Mouse (Mus musculus) brown adipose tissue, adult 24 weeks (tissue): ENCODE results near the gene Prpf6. TPM values are rescaled to one million over a fixed set of nuclear protein-coding genes. Genes with fewer than 3 reads are reported as not detected.

Experiments used
- H3K27ac ChIP-seq: fragments of 200-500 bp; replicated peaks from 2 replicates; pipeline ENCODE4 v1.5.1; 2012; ENCODE audit warnings: low read depth, mild to moderate bottlenecking, low read length
- H3K4me1 ChIP-seq: fragments of 200-500 bp; 2 replicates; pipeline ENCODE4 v1.6.1; 2012; ENCODE audit warnings: low read length, mixed read lengths; ENCODE audit not compliant: control insufficient read depth, insufficient read depth, insufficient read length
- H3K4me3 ChIP-seq: fragments of 200-500 bp; 2 replicates; pipeline ENCODE4 v1.5.1; 2012; ENCODE audit warnings: low read depth, mild to moderate bottlenecking, low read length, moderate library complexity; ENCODE audit not compliant: insufficient read depth
- polyA plus RNA-seq: library from polyadenylated mRNA; stranded (reverse); fragments of >200 nt; gene quantifications from 2 replicates; pipeline ENCODE4 v1.2.4, GENCODE M21; 2012; ENCODE audit not compliant: missing spikeins, insufficient read depth, insufficient read length

Prpf6 gene
- polyA plus RNA-seq, 1 experiment, result 23.7 TPM

DNA sequence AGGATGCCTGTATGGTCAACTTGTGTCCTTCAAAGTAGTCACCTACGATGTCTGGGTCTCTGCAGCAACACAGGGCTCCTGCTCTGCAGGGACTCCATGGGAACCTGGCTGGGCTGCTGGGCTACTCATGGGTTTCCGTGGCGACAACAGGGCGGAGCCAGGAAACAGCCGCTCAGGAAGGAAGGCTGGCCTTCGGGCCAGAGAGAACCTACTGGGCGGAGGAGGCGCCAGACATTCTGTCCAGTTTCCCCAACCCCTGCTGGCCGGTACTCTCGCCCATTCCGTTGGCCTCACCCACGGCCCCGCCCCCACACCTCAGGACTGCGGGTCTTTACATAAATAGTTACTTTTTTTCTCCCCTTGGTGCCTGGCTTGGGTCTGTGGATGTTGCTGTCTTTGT lies 83.8 kb downstream of the Prpf6 start:
- Histone ChIP-seq H3K27ac (peak overlapping the region; percentile 99), H3K4me3 (peak overlapping the region; percentile 54)

DNA sequence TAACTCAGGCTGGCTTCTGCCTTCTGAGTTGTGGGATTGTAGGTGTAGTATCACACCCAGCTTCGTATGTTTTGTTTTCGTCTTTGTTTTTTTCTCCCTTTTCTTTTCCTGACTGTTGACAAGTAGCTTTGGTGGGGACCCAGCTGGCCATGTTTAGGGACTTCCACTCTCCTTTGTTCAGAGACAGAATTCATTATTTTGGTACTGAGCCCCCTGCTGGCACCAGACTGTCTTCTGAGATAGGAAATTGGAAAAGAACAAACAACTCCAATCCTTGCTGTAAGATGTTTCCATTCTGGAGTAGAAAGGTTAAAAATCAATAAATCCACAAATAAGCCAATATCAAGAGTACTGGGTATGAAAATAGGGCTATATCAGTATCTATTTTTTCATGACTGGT lies 84.8 kb downstream of the Prpf6 start:
- peak overlapping the region; percentile 31; the same call in 1 of the 2 replicates for H3K4me3 ChIP-seq
- H3K4me1 ChIP-seq, result peaks cover 36% of the 10 kb centered on the region
- H3K27ac ChIP-seq, result peak overlapping the region; percentile 99

More for the DNA sequence above, 83.8 kb downstream of the Prpf6 start:
- peaks cover 31% of the 10 kb centered on the region for H3K4me1 ChIP-seq

DNA sequence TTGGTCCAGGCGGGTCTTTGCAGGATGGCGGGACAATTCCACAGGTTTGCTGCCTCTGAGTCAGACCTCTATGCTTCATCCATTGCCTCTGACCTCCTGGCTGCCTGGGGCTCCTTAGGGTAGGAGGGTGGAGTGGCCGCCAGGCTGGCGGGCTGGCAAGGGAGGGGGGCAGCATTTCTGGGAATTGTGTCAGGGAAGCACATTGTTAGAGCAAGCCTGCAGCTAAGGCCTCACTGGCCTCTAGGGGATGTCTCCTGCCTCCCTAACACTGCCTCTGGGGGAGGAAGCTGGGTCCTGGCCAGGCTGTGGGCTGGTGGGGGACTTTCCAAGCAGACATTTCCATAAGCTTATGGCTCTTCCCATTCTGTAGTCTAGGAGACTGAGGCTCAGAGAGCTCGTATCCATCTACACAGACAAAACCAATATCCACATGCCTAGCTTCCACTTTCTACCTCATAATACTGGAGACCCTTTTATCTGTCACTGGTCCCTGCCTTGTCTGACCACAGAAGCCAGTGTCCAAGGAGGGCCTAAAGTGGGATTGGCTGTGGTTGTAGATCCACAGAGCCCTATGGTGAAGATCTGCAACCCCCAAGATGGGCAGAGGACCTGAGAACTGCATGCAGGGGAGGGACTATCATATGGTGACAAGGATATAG lies 85.6 kb downstream of the Prpf6 start:
- H3K27ac ChIP-seq, result peak overlapping the region; percentile 99
- peak overlapping the region; percentile 31 for H3K4me3 ChIP-seq
- peaks cover 36% of the 10 kb centered on the region for H3K4me1 ChIP-seq

DNA sequence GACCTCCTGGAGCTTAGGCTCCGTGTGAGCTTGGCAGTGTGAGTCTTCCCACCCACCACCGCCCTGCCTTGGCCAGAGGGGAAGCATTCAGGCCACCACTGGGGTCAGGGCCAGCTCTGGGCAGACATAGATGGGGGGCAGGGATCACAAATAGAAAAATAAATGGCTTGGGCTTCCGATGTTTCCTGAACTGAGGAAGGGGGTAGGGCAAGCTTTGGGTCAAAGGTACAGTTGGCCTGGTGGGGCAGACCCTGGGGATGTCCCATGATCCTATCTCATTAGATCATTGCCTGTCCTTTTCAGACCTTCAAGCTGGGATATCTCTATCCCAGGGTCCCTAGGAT lies 86.1 kb downstream of the Prpf6 start:
- peaks cover 33% of the 10 kb centered on the region for H3K4me1 ChIP-seq
- peak overlapping the region; percentile 99 for H3K27ac ChIP-seq
- H3K4me3 ChIP-seq, result peak overlapping the region; percentile 16; the same call in 1 of the 2 replicates

DNA sequence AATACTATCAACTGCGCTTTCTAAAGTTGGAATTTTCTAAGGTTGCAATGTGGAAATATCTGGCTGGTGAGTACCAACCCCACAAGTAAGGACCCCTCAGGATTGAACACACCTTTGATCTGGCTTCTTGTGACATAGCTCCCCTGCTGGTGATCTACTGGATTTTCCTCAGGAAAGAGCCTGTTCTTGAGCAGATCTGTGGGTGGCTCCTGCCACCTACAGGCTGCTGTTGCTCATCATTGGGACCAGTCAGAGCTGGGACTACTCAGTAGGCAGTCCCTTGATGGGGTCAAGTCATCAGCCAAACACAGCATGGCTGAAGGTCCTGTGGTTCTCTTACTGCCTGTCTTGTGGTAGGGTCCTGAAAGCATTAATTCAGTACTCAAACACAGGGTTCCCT lies 87.1 kb downstream of the Prpf6 start:
- H3K4me3 ChIP-seq, result no peak overlapping the region
- H3K4me1 ChIP-seq, result peaks cover 25% of the 10 kb centered on the region
- H3K27ac ChIP-seq, result peak overlapping the region; percentile 99

DNA sequence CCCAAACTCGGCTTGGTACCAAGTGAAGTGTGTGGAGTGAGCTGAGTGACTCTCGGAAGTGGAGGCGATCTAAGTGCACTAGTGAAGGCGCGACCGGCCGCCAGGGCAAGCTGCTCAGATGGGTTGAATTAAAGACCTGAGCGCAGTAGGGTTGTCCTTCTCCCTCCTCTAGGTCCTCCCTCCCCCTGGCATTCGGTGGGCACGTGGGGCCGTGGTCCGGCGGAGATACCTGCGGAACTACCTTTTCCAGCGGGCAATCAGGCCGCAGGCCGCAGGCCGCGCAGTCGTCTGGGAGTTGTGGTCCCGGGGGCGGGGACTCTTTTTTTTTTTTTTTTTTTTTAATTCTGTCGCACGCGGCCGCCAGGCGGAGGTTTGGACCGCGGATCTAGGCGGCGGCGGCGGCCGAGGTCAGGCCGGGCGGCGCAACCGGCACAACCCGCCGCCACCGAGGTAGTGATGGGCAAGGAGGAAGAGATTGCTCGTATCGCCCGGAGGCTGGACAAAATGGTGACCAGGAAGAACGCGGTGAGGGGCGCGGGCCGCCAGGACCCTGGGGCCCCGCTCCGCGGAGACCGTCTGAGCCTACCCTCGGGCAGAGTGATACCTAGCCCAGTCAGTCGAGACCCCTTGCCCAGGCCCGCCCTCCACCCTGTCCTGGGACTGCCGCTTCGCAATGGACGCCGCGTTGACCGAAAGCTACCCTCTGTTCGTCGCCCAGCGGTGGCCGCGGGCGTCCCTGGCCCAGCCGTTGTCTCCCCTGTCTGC lies 88.5 kb downstream of the Prpf6 start, which contains the start of gene Tcea2:
Tcea2 (plus strand) TSS at position 360 of the 765 bp plus-strand sequence.
- peak within 1 kb of the TSS; percentile 68 for H3K27ac ChIP-seq
- H3K4me1 ChIP-seq, result peaks cover 14% of the 10 kb centered on the region
- peak within 1 kb of the TSS; percentile 80 for H3K4me3 ChIP-seq

DNA sequence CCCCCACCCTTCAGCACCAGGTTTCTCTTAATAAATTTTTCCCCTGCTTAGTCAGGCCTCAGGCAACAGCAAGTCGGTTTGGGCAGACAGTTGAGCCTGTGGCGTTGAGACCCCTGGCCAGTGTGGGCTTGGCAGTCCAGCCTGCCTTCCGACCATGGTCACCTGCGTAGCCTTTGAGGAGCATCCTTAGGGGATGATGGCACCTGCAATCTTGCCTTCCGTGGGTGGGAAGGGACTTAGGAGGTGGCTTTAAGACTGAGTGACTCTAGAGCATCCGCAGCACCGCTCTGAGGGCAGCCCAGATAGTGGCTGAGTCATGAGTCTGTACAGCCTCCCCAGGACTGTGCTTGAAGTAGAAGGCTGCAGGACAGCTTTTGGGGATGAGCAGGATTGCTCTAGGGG lies 89.0 kb downstream of the Prpf6 start:
- H3K27ac ChIP-seq, result no peak overlapping the region
- H3K4me1 ChIP-seq, result peaks cover 14% of the 10 kb centered on the region
- peak overlapping the region; percentile 80 for H3K4me3 ChIP-seq

DNA sequence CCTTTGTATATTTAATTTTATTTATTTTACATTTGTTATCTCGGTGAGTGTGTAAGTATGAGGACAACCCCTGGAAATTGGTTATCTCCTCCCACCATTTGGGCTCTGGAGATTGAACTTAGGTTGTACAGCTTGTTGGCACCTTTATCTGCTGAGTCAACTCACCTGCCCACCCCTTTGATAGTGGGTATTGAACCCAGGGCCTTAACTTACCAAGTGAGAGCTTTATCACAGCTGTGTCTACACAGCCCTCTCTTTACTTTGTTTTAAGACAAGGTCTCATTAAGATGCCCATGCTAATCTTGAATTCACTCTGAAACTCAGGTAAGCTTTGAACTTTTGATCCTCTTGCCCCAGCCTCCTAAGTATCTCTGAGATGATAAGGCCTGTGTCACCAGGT lies 90.3 kb downstream of the Prpf6 start:
- H3K27ac ChIP-seq, result no peak overlapping the region
- peaks cover 11% of the 10 kb centered on the region for H3K4me1 ChIP-seq
- H3K4me3 ChIP-seq, result no peak overlapping the region

DNA sequence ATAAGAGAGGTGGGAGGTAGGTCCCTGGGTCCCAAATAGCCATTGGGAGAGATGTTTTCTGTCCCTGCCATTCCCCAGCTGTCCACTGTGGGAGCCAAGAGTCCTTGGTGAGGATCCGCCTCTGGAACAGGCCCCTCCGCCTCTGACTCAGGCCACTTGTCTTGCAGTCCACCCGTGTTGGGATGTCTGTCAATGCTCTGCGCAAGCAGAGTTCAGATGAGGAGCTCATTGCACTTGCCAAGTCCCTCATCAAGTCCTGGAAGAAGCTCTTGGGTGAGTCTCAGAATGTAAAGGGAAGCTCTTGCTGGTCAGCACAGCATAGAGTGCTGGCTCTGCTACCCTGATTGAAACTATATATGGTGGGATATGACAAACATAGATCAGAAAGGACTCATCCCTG lies 91.7 kb downstream of the Prpf6 start:
- H3K4me1 ChIP-seq, result peaks cover 7% of the 10 kb centered on the region; the same call in 1 of the 2 replicates
- H3K4me3 ChIP-seq, result no peak overlapping the region
- H3K27ac ChIP-seq, result no peak overlapping the region

DNA sequence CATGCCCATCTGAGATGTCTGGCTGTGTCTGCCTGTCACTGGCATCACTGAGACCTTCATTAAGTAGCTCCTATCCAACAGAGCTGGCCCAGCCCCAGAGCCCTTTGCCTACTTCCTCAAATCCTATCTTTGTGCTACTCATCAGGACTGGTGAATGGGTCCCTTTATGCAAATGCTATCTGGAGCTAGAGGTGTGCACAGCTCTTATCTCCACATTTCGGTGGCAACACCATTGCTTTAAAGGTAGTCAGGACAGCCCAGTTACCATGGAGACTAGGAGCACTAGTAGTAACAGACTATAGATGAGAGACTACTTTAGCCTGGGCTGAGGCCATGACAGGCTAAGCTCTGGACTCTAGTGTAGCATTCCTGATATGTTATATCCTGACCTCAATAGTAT lies 93.0 kb downstream of the Prpf6 start:
- Histone ChIP-seq H3K4me3 (no peak overlapping the region), H3K27ac (no peak overlapping the region), H3K4me1 (peaks cover 5% of the 10 kb centered on the region; the same call in 1 of the 2 replicates)

DNA sequence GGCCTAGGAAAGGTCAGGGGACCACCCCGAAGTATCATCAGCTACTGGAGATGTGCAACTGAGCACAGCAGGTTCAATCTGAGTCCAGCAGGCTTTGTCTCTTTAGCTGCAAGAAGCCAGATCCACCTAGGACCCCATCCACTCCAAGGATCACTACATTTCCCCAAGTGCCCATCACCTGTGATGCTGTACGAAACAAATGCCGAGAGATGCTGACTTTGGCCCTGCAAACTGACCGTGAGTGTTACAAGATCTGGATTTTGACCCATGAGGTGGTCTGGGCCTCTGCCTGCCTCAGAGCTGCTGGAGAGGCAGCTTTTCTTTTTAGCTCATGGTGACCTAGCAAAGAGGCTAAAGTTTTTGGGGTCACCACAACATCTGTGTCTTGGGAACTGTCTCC lies 94.0 kb downstream of the Prpf6 start:
- peaks cover 3% of the 10 kb centered on the region; the same call in 1 of the 2 replicates for H3K4me1 ChIP-seq
- no peak overlapping the region for H3K27ac ChIP-seq
- H3K4me3 ChIP-seq, result no peak overlapping the region

DNA sequence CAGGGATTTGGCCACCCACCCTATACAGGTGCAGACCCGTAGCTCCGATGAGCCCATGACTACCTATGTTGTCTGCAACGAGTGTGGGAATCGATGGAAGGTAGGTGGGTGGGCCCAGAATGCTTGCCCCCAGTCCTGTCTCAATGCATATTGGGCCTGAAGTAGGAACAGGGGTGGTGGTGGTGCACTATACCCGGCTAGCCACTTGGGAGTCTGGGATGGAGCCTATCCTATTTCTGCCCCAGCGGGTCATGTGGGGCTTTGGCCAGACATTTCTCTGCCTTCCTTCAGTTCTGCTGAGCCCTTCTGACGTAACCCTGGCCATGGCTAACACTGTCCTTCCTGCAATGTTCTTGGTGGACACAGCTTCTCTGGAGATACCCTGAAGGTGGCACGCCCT lies 95.9 kb downstream of the Prpf6 start:
- Histone ChIP-seq H3K4me1 (no peaks in the 10 kb centered on the region), H3K27ac (no peak overlapping the region), H3K4me3 (no peak overlapping the region)

DNA sequence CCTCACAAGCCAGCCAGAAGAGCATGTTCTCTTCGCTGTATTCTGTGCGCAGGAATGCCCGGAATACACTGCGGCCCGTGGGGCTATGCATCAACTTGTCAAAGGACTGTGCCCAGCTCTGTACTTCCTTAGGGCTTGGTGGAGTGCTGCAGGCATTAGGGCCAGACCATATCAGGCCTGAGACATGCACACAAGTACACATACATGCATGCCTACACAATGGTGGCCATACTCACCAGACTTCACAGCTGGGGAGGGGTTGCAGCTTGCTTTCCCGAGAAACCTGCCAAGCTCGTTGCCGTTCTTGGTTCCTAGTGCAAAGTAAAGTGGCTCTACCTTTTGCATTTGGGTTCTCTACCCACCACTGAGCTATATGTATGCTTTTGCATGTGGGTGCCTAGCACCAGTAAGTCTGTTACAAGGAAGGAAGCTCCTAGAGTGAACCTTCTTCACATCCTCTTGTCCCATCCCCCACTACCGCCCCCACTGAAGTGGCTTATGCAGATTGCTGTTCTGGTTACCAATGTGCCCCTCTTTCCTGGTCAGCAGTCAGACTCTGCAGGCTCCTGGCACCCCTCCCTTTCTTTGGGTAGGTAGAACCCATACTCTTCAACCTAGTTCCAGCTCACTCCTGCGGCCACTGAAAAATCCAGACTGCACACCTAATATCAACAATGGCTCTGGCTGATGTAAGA lies 97.9 kb downstream of the Prpf6 start:
- H3K4me1 ChIP-seq, result peaks cover 4% of the 10 kb centered on the region
- no peak overlapping the region for H3K4me3 ChIP-seq
- no peak overlapping the region for H3K27ac ChIP-seq

DNA sequence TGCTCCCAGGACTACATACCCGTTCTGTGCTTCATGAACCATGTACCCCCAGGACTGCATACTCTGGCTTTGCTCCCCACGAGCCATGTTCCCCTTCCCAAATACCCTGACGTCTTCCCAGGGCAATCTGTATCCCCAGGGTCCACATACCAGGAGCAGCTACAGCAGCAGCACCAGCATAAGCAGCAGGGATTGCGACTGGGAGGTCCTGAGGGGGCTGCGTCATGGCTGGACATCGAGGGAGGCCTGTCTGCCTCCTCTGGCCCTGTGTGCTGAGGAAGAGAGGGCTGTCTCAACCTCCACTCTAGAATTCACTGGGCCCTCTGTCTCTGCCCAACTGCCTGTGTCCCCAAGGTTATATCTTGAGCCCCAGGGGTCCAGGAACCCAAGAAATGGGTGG lies 99.4 kb downstream of the Prpf6 start:
- H3K4me3 ChIP-seq, result no peak overlapping the region
- H3K27ac ChIP-seq, result no peak overlapping the region
- H3K4me1 ChIP-seq, result peaks cover 4% of the 10 kb centered on the region

DNA sequence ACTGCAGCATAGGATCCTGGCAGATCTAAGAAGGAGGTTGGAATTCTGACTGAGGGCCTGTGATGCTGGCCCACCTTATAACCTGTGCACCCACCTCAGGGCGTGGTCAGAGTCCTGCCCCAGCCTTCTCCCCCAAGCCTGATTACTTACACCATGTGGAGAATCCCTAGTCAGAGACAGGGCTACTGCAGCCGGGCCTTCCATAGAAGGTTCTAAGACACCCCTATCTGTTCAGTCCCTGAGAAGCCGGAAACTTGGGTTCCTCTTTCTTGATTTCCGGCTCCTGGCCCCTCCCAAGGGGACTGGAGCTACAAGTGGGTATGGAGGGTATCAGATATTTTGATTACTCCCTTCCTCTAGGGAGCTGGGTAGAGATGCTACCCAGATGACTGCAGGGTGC lies 99.9 kb downstream of the Prpf6 start:
- H3K27ac ChIP-seq, result no peak overlapping the region
- peaks cover 4% of the 10 kb centered on the region for H3K4me1 ChIP-seq
- H3K4me3 ChIP-seq, result no peak overlapping the region
